Mouse (Mus musculus): ENCODE results near the gene Spc25.

Spc25 gene

GRCm38 (mm10) chr2:69205791-69206351, at the start of gene Spc25:
TSS of gene Spc25 (minus strand) at chr2:69206194.
- no peaks in the 10 kb centered on the region for H3K36me3 ChIP-seq (ENCODE audit: control insufficient read depth, insufficient read depth, low read length, poor library complexity, severe bottlenecking)
- DNase-seq (ENCODE audit: low read depth, low spot score): peak; percentile 97
- H3K27me3 ChIP-seq (ENCODE audit: control insufficient read depth, insufficient read depth, low read length, poor library complexity, severe bottlenecking): no peaks in the 10 kb centered on the region

- no peaks in the 10 kb centered on the region for H3K36me3 ChIP-seq (ENCODE audit: control insufficient read depth, insufficient read depth, low read length, poor library complexity, severe bottlenecking)
- DNase-seq (ENCODE audit: low read depth, low spot score): no peak
- no peaks in the 10 kb centered on the region for H3K27me3 ChIP-seq (ENCODE audit: control insufficient read depth, insufficient read depth, low read length, poor library complexity, severe bottlenecking)
Measured at GRCm38 (mm10) chr2:69248221-69248755, 42.3 kb upstream of the Spc25 start.

- no peak for DNase-seq (ENCODE audit: low read depth, low spot score)
Measured at GRCm38 (mm10) chr2:69247081-69247480, 41.1 kb upstream of the Spc25 start.

GRCm38 (mm10) chr2:69244924-69245323, 38.9 kb upstream of the Spc25 start:
- no peaks in the 10 kb centered on the region for H3K27me3 ChIP-seq (ENCODE audit: control insufficient read depth, insufficient read depth, low read length, poor library complexity, severe bottlenecking)
- H3K36me3 ChIP-seq (ENCODE audit: control insufficient read depth, insufficient read depth, low read length, poor library complexity, severe bottlenecking): no peaks in the 10 kb centered on the region
- no peak for DNase-seq (ENCODE audit: low read depth, low spot score)

More at GRCm38 (mm10) chr2:69247081-69247480, 41.1 kb upstream of the Spc25 start:
- no peaks in the 10 kb centered on the region for H3K27me3 ChIP-seq (ENCODE audit: control insufficient read depth, insufficient read depth, low read length, poor library complexity, severe bottlenecking)
- no peaks in the 10 kb centered on the region for H3K36me3 ChIP-seq (ENCODE audit: control insufficient read depth, insufficient read depth, low read length, poor library complexity, severe bottlenecking)

- Histone ChIP-seq H3K27me3 (ENCODE audit: control insufficient read depth, insufficient read depth, low read length, poor library complexity, severe bottlenecking) (no peaks in the 10 kb centered on the region), H3K36me3 (ENCODE audit: control insufficient read depth, insufficient read depth, low read length, poor library complexity, severe bottlenecking) (no peaks in the 10 kb centered on the region)
- DNase-seq (ENCODE audit: low read depth, low spot score): no peak
Measured at GRCm38 (mm10) chr2:69239315-69239714, 33.3 kb upstream of the Spc25 start.

- no peaks in the 10 kb centered on the region for H3K27me3 ChIP-seq (ENCODE audit: control insufficient read depth, insufficient read depth, low read length, poor library complexity, severe bottlenecking)
- DNase-seq (ENCODE audit: low read depth, low spot score): no peak
- H3K36me3 ChIP-seq (ENCODE audit: control insufficient read depth, insufficient read depth, low read length, poor library complexity, severe bottlenecking): no peaks in the 10 kb centered on the region
Measured at GRCm38 (mm10) chr2:69234976-69235678, 29.1 kb upstream of the Spc25 start.

GRCm38 (mm10) chr2:69232101-69232500, 26.1 kb upstream of the Spc25 start:
- DNase-seq (ENCODE audit: low read depth, low spot score): no peak
- no peaks in the 10 kb centered on the region for H3K36me3 ChIP-seq (ENCODE audit: control insufficient read depth, insufficient read depth, low read length, poor library complexity, severe bottlenecking)
- no peaks in the 10 kb centered on the region for H3K27me3 ChIP-seq (ENCODE audit: control insufficient read depth, insufficient read depth, low read length, poor library complexity, severe bottlenecking)

GRCm38 (mm10) chr2:69230137-69230536, 24.1 kb upstream of the Spc25 start:
- no peaks in the 10 kb centered on the region for H3K36me3 ChIP-seq (ENCODE audit: control insufficient read depth, insufficient read depth, low read length, poor library complexity, severe bottlenecking)
- no peak for DNase-seq (ENCODE audit: low read depth, low spot score)
- no peaks in the 10 kb centered on the region for H3K27me3 ChIP-seq (ENCODE audit: control insufficient read depth, insufficient read depth, low read length, poor library complexity, severe bottlenecking)

GRCm38 (mm10) chr2:69228635-69229034, 22.6 kb upstream of the Spc25 start:
- H3K27me3 ChIP-seq (ENCODE audit: control insufficient read depth, insufficient read depth, low read length, poor library complexity, severe bottlenecking): no peaks in the 10 kb centered on the region
- H3K36me3 ChIP-seq (ENCODE audit: control insufficient read depth, insufficient read depth, low read length, poor library complexity, severe bottlenecking): no peaks in the 10 kb centered on the region
- no peak for DNase-seq (ENCODE audit: low read depth, low spot score)

- Histone ChIP-seq H3K27me3 (ENCODE audit: control insufficient read depth, insufficient read depth, low read length, poor library complexity, severe bottlenecking) (no peaks in the 10 kb centered on the region), H3K36me3 (ENCODE audit: control insufficient read depth, insufficient read depth, low read length, poor library complexity, severe bottlenecking) (no peaks in the 10 kb centered on the region)
- no peak for DNase-seq (ENCODE audit: low read depth, low spot score)
Measured at GRCm38 (mm10) chr2:69226876-69227275, 20.9 kb upstream of the Spc25 start.

GRCm38 (mm10) chr2:69224724-69225123, 18.7 kb upstream of the Spc25 start:
- Histone ChIP-seq H3K27me3 (ENCODE audit: control insufficient read depth, insufficient read depth, low read length, poor library complexity, severe bottlenecking) (no peaks in the 10 kb centered on the region), H3K36me3 (ENCODE audit: control insufficient read depth, insufficient read depth, low read length, poor library complexity, severe bottlenecking) (no peaks in the 10 kb centered on the region)
- DNase-seq (ENCODE audit: low read depth, low spot score): no peak

GRCm38 (mm10) chr2:69222815-69223214, 16.8 kb upstream of the Spc25 start:
- DNase-seq (ENCODE audit: low read depth, low spot score): no peak
- no peaks in the 10 kb centered on the region; the same call in 1 of the 2 replicates for H3K27me3 ChIP-seq (ENCODE audit: control insufficient read depth, insufficient read depth, low read length, poor library complexity, severe bottlenecking)
- no peaks in the 10 kb centered on the region for H3K36me3 ChIP-seq (ENCODE audit: control insufficient read depth, insufficient read depth, low read length, poor library complexity, severe bottlenecking)

GRCm38 (mm10) chr2:69221868-69222416, 15.9 kb upstream of the Spc25 start:
- Histone ChIP-seq H3K36me3 (ENCODE audit: control insufficient read depth, insufficient read depth, low read length, poor library complexity, severe bottlenecking) (no peaks in the 10 kb centered on the region), H3K27me3 (ENCODE audit: control insufficient read depth, insufficient read depth, low read length, poor library complexity, severe bottlenecking) (no peaks in the 10 kb centered on the region; the same call in 1 of the 2 replicates)
- no peak for DNase-seq (ENCODE audit: low read depth, low spot score)

GRCm38 (mm10) chr2:69215242-69215641, 9.2 kb upstream of the Spc25 start:
- Histone ChIP-seq H3K36me3 (ENCODE audit: control insufficient read depth, insufficient read depth, low read length, poor library complexity, severe bottlenecking) (no peaks in the 10 kb centered on the region; the same call in 1 of the 2 replicates), H3K27me3 (ENCODE audit: control insufficient read depth, insufficient read depth, low read length, poor library complexity, severe bottlenecking) (no peaks in the 10 kb centered on the region; the same call in 1 of the 2 replicates)
- no peak for DNase-seq (ENCODE audit: low read depth, low spot score)

- no peaks in the 10 kb centered on the region; the same call in 1 of the 2 replicates for H3K36me3 ChIP-seq (ENCODE audit: control insufficient read depth, insufficient read depth, low read length, poor library complexity, severe bottlenecking)
- no peak for DNase-seq (ENCODE audit: low read depth, low spot score)
- no peaks in the 10 kb centered on the region for H3K27me3 ChIP-seq (ENCODE audit: control insufficient read depth, insufficient read depth, low read length, poor library complexity, severe bottlenecking)
Measured at GRCm38 (mm10) chr2:69212652-69213051, 6.7 kb upstream of the Spc25 start.
